ENCODE assay signal across 17 mouse cellular contexts in genomic region chr5:24020380-24020779, GRCm38 (mm10). TPM values are rescaled to one million over a fixed set of nuclear protein-coding genes. Genes with fewer than 3 reads are reported as not detected.
DNase-seq lines count a peak whose midpoint lies in the region; ATAC-seq lines count a peak whose summit lies in the region.
"Had no signal": no experiment of that assay in that cellular context is flagged by ENCODE, and none has a peak within 500 bp of the region (broad histone marks: within the 10 kb centered on the region; RNA-seq: fewer than 3 reads in every experiment).

No protein-coding gene starts in this region.

- no peak overlapping the region for H3K4me2 ChIP-seq in midbrain, embryonic 11.5 days
- no peak overlapping the region for H3K4me2 ChIP-seq in forebrain, embryonic 16.5 days (ENCODE audit: low read length)
- no peak overlapping the region for H3K4me2 ChIP-seq in midbrain, embryonic 13.5 days (replicated peaks)
- H3K4me2 ChIP-seq: limb, embryonic 13.5 days; liver, embryonic 15.5 days had no signal

- H3K9me3 ChIP-seq in midbrain, embryonic 11.5 days (ENCODE audit: control insufficient read depth, low read length), result no peaks in the 10 kb centered on the region
- H3K9me3 ChIP-seq in midbrain, embryonic 10.5 days (replicated peaks), result 0 out of 2 replicates have a peak, but pooled peaks cover 3% of the 10 kb centered on the region
- no peaks in the 10 kb centered on the region for H3K9me3 ChIP-seq in forebrain, embryonic 16.5 days (ENCODE audit: control insufficient read depth, low read length)
- H3K9me3 ChIP-seq in midbrain, embryonic 13.5 days, result no peaks in the 10 kb centered on the region
- H3K9me3 ChIP-seq in embryonic facial prominence, embryonic 10.5 days, result no peaks in the 10 kb centered on the region; the same call in 1 of the 2 replicates
- H3K9me3 ChIP-seq: limb, embryonic 13.5 days; liver, embryonic 15.5 days had no signal

- H3K4me1 ChIP-seq in midbrain, embryonic 11.5 days (ENCODE audit: control insufficient read depth, insufficient read depth, low read length), result peaks cover 10% of the 10 kb centered on the region
- peaks cover 14% of the 10 kb centered on the region for H3K4me1 ChIP-seq in midbrain, embryonic 10.5 days
- H3K4me1 ChIP-seq in forebrain, embryonic 16.5 days (replicated peaks; ENCODE audit: control insufficient read depth, insufficient read depth, low read length), result peaks cover 28% of the 10 kb centered on the region
- peaks cover 34% of the 10 kb centered on the region for H3K4me1 ChIP-seq in midbrain, embryonic 13.5 days (replicated peaks)
- H3K4me1 ChIP-seq in embryonic facial prominence, embryonic 10.5 days, result peaks cover 11% of the 10 kb centered on the region; the same call in 1 of the 2 replicates

- H3K36me3 ChIP-seq in midbrain, embryonic 11.5 days (ENCODE audit: control insufficient read depth, insufficient read depth, low read length), result no peaks in the 10 kb centered on the region
- peaks cover 8% of the 10 kb centered on the region; the same call in 1 of the 2 replicates for H3K36me3 ChIP-seq in midbrain, embryonic 10.5 days
- no peaks in the 10 kb centered on the region for H3K36me3 ChIP-seq in forebrain, embryonic 16.5 days (ENCODE audit: control insufficient read depth, insufficient read depth)
- H3K36me3 ChIP-seq in midbrain, embryonic 13.5 days, result peaks cover 7% of the 10 kb centered on the region
- peaks cover 8% of the 10 kb centered on the region; the same call in 1 of the 2 replicates for H3K36me3 ChIP-seq in embryonic facial prominence, embryonic 10.5 days (replicated peaks)

- WGBS in midbrain, embryonic 11.5 days, result 73% methylated on average over 4 of the region's 4 CpGs
- WGBS in midbrain, embryonic 10.5 days, result 84% methylated on average over 4 of the region's 4 CpGs
- WGBS in forebrain, embryonic 16.5 days, result 38% methylated on average over 4 of the region's 4 CpGs
- WGBS in midbrain, embryonic 13.5 days, result 62% methylated on average over 4 of the region's 4 CpGs
- WGBS in embryonic facial prominence, embryonic 10.5 days, result 73% methylated on average over 4 of the region's 4 CpGs

- no peak overlapping the region for H3K9ac ChIP-seq in midbrain, embryonic 11.5 days (ENCODE audit: low read length)
- H3K9ac ChIP-seq in forebrain, embryonic 16.5 days (replicated peaks; ENCODE audit: low read depth, low read length), result no peak overlapping the region
- H3K9ac ChIP-seq in midbrain, embryonic 13.5 days (replicated peaks), result no peak overlapping the region
- H3K9ac ChIP-seq: limb, embryonic 13.5 days; liver, embryonic 15.5 days had no signal

- 0 out of 2 replicates have a peak, but pooled peaks have one; percentile 30 for ATAC-seq in midbrain, embryonic 11.5 days (ENCODE audit: low FRiP score)
- ATAC-seq in forebrain, embryonic 16.5 days, result 0 out of 2 replicates have a peak, but pooled peaks have one; percentile 1
- ATAC-seq in midbrain, embryonic 13.5 days, result 0 out of 2 replicates have a peak, but pooled peaks have one; percentile 11
- ATAC-seq: inflammation-experienced regulatory T-cells, adult 6 months had no signal

- no peak overlapping the region for H3K4me3 ChIP-seq in midbrain, embryonic 11.5 days (ENCODE audit: low read depth, low read length)
- no peak overlapping the region for H3K4me3 ChIP-seq in midbrain, embryonic 10.5 days
- H3K4me3 ChIP-seq in forebrain, embryonic 16.5 days (replicated peaks; ENCODE audit: low read length), result no peak overlapping the region
- no peak overlapping the region for H3K4me3 ChIP-seq in midbrain, embryonic 13.5 days (replicated peaks)
- H3K4me3 ChIP-seq in embryonic facial prominence, embryonic 10.5 days, result no peak overlapping the region
- H3K4me3 ChIP-seq: erythroblast, embryonic 14.5 days; heart, adult 2 months; limb, embryonic 13.5 days; liver, embryonic 15.5 days had no signal

- no peaks in the 10 kb centered on the region for H3K27me3 ChIP-seq in midbrain, embryonic 11.5 days (ENCODE audit: control insufficient read depth, insufficient read depth, low read length)
- H3K27me3 ChIP-seq in midbrain, embryonic 10.5 days (ENCODE audit: low read depth, poor library complexity, severe bottlenecking), result no peaks in the 10 kb centered on the region
- no peaks in the 10 kb centered on the region for H3K27me3 ChIP-seq in forebrain, embryonic 16.5 days (replicated peaks; ENCODE audit: control insufficient read depth, insufficient read depth, low read length)
- H3K27me3 ChIP-seq in midbrain, embryonic 13.5 days, result no peaks in the 10 kb centered on the region
- no peaks in the 10 kb centered on the region for H3K27me3 ChIP-seq in embryonic facial prominence, embryonic 10.5 days (replicated peaks; ENCODE audit: low read depth, poor library complexity, severe bottlenecking)
- H3K27me3 ChIP-seq: limb, embryonic 13.5 days; liver, embryonic 15.5 days had no signal

- DNase-seq in midbrain, embryonic 11.5 days (ENCODE audit: low spot score, missing footprints), result peak; percentile 49
- DNase-seq in midbrain, embryonic 10.5 days (ENCODE audit: low spot score), result no peak
- no peak for DNase-seq in urinary bladder, adult 18-20 months (ENCODE audit: low spot score in 2 of 2)
- DNase-seq in embryonic facial prominence, embryonic 10.5 days (ENCODE audit: low spot score), result no peak
- no peak for DNase-seq in MN1 (ENCODE audit: low spot score)
- DNase-seq: cerebellum, adult 8-10 months; heart, adult 2 months; kidney, adult 9 months; layer of hippocampus, postnatal 36 days; lung, postnatal 10 days; thymus, postnatal 36 days had no signal

- H3K27ac ChIP-seq in midbrain, embryonic 11.5 days (ENCODE audit: low read depth, low read length), result no peak overlapping the region
- no peak overlapping the region for H3K27ac ChIP-seq in midbrain, embryonic 10.5 days (replicated peaks)
- peak overlapping the region; percentile 92 for H3K27ac ChIP-seq in forebrain, embryonic 16.5 days (ENCODE audit: low read length)
- peak overlapping the region; percentile 83 for H3K27ac ChIP-seq in midbrain, embryonic 13.5 days
- H3K27ac ChIP-seq in embryonic facial prominence, embryonic 10.5 days (replicated peaks), result no peak overlapping the region
- H3K27ac ChIP-seq: heart, adult 2 months; limb, embryonic 13.5 days; liver, embryonic 15.5 days had no signal

RNA-seq across cellular contexts. Expression of gene Fam126a, which starts 10.1 kb away (rescaled TPM):
- polyA plus RNA-seq in midbrain, embryonic 11.5 days (2014; fragmentation: Nextera tagmentation; extraction: Ambion mirVana), result 34.3 and 36.0 TPM in 2 replicates
- 24.6 and 26.7 TPM in 2 replicates for polyA plus RNA-seq in midbrain, embryonic 10.5 days (2016; fragmentation: Nextera tagmentation; extraction: Ambion mirVana)
- 49.9 and 60.2 TPM in 2 replicates for polyA plus RNA-seq in forebrain, embryonic 16.5 days (2015; fragmentation: Nextera tagmentation; extraction: Ambion mirVana)
- 35.8 and 38.7 TPM in 2 replicates for polyA plus RNA-seq in midbrain, embryonic 13.5 days (2015; fragmentation: Nextera tagmentation; extraction: Ambion mirVana)
- polyA plus RNA-seq in embryonic facial prominence, embryonic 10.5 days (2016; fragmentation: Nextera tagmentation; extraction: Ambion mirVana), result 25.9 and 26.9 TPM in 2 replicates

Comparison
In these comparisons a context has a peak if more than half of its experiments do, and no peak if none do; other contexts are left out.
1. H3K27ac ChIP-seq: peak in forebrain, embryonic 16.5 days (single experiment) and midbrain, embryonic 13.5 days (single experiment); none in midbrain, embryonic 11.5 days (single experiment), midbrain, embryonic 10.5 days (single experiment) and embryonic facial prominence, embryonic 10.5 days (single experiment).
2. Peak in every context shown above with its lines, with median percentiles within 50 percentile points of each other: ATAC-seq.